Mouse (Mus musculus): ENCODE results near the gene Hist1h2bp. TPM values are rescaled to one million over a fixed set of nuclear protein-coding genes. Genes with fewer than 3 reads are reported as not detected.
"Not testable (repeated sequence)": the region's sequence is repeated elsewhere in the genome, so short reads cannot be mapped to it uniquely, and the experiment has no call there.

Hist1h2bp gene
- total RNA-seq, 2 experiments from 2014 or later: 5.0 to 13.2 TPM

DNA sequence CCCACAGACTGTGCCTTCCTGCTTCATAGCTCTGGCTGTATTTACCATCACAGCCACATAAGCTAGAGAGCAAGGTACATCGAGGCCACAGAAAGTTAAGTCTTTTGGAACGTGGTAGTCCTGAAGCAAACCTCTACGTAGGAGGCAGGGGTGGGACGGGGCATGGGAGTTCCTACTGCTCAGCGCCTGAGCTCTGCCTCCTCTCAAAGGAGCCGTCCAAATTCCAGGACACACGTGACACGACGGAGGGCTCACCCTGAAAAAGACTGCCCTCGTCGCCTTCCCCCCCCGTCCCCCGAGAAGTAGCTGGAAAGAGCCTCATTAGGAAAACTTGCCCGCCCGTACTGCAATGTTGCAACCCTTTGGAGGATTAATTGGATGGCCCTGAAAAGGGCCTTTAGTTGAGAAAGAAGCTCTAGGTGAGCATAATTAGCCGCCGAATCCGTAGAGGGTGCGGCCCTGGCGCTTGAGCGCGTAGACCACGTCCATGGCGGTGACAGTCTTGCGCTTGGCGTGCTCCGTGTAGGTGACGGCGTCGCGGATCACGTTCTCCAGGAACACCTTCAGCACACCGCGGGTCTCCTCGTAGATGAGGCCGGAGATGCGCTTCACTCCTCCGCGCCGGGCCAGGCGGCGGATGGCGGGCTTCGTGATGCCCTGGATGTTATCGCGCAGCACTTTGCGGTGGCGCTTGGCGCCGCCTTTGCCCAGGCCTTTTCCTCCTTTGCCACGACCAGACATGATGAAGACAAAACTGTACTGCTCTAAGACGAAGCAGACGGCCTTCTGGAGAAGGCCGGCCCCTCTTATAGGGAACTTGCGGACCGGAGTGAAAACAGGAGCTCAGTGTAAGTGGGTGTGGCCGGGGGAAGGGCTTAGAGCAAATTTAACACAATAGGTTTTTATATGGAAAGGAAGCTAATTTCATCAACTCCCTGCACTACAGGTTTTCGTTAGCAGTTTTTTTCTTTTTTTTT is 44.4 kb downstream of the Hist1h2bp start, which contains the start of gene Hist1h4n:
Gene Hist1h4n, minus strand, starts transcription at position 779 of the 977 bp plus-strand sequence.
- not testable (repeated sequence) for DNase-seq (ENCODE audit: extremely low spot score in 1 of 2, low spot score in 1 of 2)

DNA sequence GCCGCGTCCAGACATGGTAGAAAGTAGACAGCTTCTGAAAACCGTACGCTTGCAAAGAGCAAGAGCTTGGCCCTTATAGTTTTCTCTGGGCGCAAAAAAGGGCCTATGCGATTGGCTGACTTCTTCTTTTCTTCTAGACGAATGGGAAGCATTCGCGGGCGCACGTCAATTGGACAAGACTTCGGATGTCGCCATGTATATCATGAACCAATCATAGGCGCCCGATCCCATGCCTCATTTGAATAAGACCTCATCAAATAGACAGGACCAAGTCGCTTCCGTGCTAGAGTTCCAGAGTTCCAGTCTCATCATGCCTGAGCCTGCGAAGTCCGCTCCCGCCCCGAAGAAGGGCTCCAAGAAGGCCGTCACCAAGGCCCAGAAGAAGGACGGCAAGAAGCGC is 46.2 kb downstream of the Hist1h2bp start, which contains the start of the genes Hist1h2ap and Hist1h2br:
Gene Hist1h2ap, minus strand, starts transcription at position 47 of the 400 bp plus-strand sequence.
Gene Hist1h2br, plus strand, starts transcription at position 283 of the 400 bp plus-strand sequence.
- not testable (repeated sequence) for DNase-seq (ENCODE audit: extremely low spot score in 1 of 2, low spot score in 1 of 2)

Small RNA genes lying within 50 kb of the gene (microRNA-seq; reads per million reads assigned to microRNA genes)
- gene Gm19658 (0 reads per million in 2 experiments), gene Gm44346 (0 reads per million in 2 experiments), gene Gm44454 (0 to 0.55 reads per million in 2 experiments), gene Gm44466 (0 reads per million in 2 experiments)

Other genes with a start within 250 kb of the Hist1h2bp start
- not detected for gene Olfr1366, start 244.7 kb upstream of the Hist1h2bp start, total RNA-seq (2021)
- gene Olfr1535, start 227.6 kb upstream of the Hist1h2bp start, total RNA-seq (2021): not detected
- not detected for gene Olfr1364, start 205.7 kb upstream of the Hist1h2bp start, total RNA-seq (2021)
- gene Olfr1362, start 173.4 kb upstream of the Hist1h2bp start, total RNA-seq (2021): not detected
- not detected for gene Olfr11, start 144.9 kb upstream of the Hist1h2bp start, total RNA-seq (2021)
- gene Olfr1361, start 124.1 kb upstream of the Hist1h2bp start, total RNA-seq (2021): not detected
- gene Olfr1360, start 110.1 kb upstream of the Hist1h2bp start, total RNA-seq (2021): not detected
- gene Olfr1359, start 89.3 kb upstream of the Hist1h2bp start, total RNA-seq (2021): not detected
- 10 to 100 TPM; 32.0 to 37.1 TPM for gene Hist1h2bl, start 71.3 kb upstream of the Hist1h2bp start, total RNA-seq (2021)
- 10 to 100 TPM; 25.2 to 27.6 TPM for gene Hist1h2ai, start 71.0 kb upstream of the Hist1h2bp start, total RNA-seq (2021)
- 10 to 100 TPM; 51.7 to 65.0 TPM for gene Hist1h3h, start 69.8 kb upstream of the Hist1h2bp start, total RNA-seq (2021)
- gene Hist1h2bm, start 65.4 kb upstream of the Hist1h2bp start, total RNA-seq (2021): 1 to 10 TPM; 6.5 to 8.1 TPM
- 10 to 100 TPM; 17.6 to 19.5 TPM for gene Hist1h4j, start 52.4 kb upstream of the Hist1h2bp start, total RNA-seq (2021)
- 100 to 1,000 TPM; 272 to 320 TPM for gene Hist1h4k, start 37.0 kb upstream of the Hist1h2bp start, total RNA-seq (2021)
- 10 to 100 TPM; 10.9 to 18.2 TPM for gene Hist1h2ak, start 33.6 kb upstream of the Hist1h2bp start, total RNA-seq (2021)
- 10 to 100 TPM in 1 of 2 experiments, 1 to 10 TPM in 1; 8.6 to 12.1 TPM for gene Hist1h2bn, start 33.3 kb upstream of the Hist1h2bp start, total RNA-seq (2021)
- 1 to 10 TPM; 7.3 to 9.3 TPM for gene Hist1h1b, start 6.8 kb upstream of the Hist1h2bp start, total RNA-seq (2021)
- 10 to 100 TPM; 58.3 to 73.7 TPM for gene Hist1h3i, start 4.1 kb upstream of the Hist1h2bp start, total RNA-seq (2021)
- 1 to 10 TPM; 1.9 to 3.0 TPM for gene Hist1h2an, start 243 bp upstream of the Hist1h2bp start, total RNA-seq (2021)
- gene Hist1h2bq, start 22.7 kb downstream of the Hist1h2bp start, total RNA-seq (2021): 10 to 100 TPM; 42.6 to 56.9 TPM
- gene Hist1h2ao, start 23.0 kb downstream of the Hist1h2bp start, total RNA-seq (2021): 10 to 100 TPM; 31.1 to 33.0 TPM
- gene Hist1h4m, start 24.3 kb downstream of the Hist1h2bp start, total RNA-seq (2021): 100 to 1,000 TPM; 199 to 299 TPM
- gene Hist1h4n, start 44.7 kb downstream of the Hist1h2bp start, total RNA-seq (2021): 10 to 100 TPM; 21.0 to 38.5 TPM
- gene Hist1h2ap, start 46.0 kb downstream of the Hist1h2bp start, total RNA-seq (2021): 10 to 100 TPM; 16.2 to 31.8 TPM
- gene Hist1h2br, start 46.3 kb downstream of the Hist1h2bp start, total RNA-seq (2021): 10 to 100 TPM; 42.1 to 57.8 TPM
- gene Zfp184, start 157.6 kb downstream of the Hist1h2bp start, total RNA-seq (2021): 1 to 10 TPM; 2.9 to 4.2 TPM
- gene Pom121l2, start 193.7 kb downstream of the Hist1h2bp start, total RNA-seq (2021): not detected
- under 1 TPM; 0.42 to 0.57 TPM for gene Prss16, start 222.3 kb downstream of the Hist1h2bp start, total RNA-seq (2021)
- 10 to 100 TPM; 22.3 to 38.6 TPM for gene Hist1h2ah, start 248.1 kb downstream of the Hist1h2bp start, total RNA-seq (2021)
- gene Hist1h2bk, start 248.4 kb downstream of the Hist1h2bp start, total RNA-seq (2021): 10 to 100 TPM; 15.7 to 30.9 TPM

All from layer of hippocampus, postnatal 25 days (tissue).